Mouse (Mus musculus): ENCODE results near the gene Supt7l.

DNA sequence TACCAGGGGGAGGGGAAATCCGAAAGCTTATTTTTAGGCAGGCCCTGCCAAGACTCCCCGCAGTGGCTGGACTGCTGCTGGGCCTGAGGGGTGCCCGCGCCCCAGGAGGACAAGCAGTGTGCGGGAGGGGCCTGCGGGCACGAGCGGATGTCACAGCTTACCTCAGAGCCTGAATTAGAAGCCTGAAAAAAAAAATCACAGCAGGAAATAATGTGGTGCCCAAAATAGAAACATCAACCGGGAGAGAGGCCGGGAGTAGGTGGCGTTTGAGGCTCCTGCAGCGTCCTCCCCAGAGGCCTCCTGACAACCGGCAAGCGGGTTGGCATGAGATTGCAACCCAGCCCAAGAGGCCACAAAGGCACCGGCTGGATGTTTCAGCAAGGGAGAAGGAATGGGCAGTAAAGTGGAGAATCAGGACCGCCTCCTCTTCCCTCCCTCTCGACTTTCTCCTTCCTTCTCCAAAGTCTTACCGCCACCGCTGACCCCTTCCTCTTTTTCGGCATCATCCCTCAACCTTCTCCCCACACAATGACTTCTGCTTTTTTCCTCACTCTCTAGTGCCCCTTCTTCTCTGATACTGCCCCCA is 43.5 kb upstream of the Supt7l start:
- TF ChIP-seq CTCF (IDR thresholded peaks at IDR 0.05) (0 out of 2 replicates have a peak, but pooled peaks have one; percentile 5), EP300 (IDR thresholded peaks at IDR 0.05) (peak; percentile 76)

Measured in lung, postnatal 0 days (tissue).